ENCODE assay signal across 5 mouse cellular contexts in genomic region chr10:23665916-23666315, GRCm38 (mm10).
DNase-seq lines count a peak whose midpoint lies in the region.
"Not testable (repeated sequence)": the region's sequence is repeated elsewhere in the genome, so short reads cannot be mapped to it uniquely, and the experiment has no call there.

No protein-coding gene starts in this region.

- not testable (repeated sequence) for H3K4me3 ChIP-seq in limb, embryonic 10.5 days

- H3K36me3 ChIP-seq in limb, embryonic 10.5 days, result not testable (repeated sequence)

- H3K27me3 ChIP-seq in limb, embryonic 10.5 days (ENCODE audit: low read depth, poor library complexity, severe bottlenecking), result not testable (repeated sequence)

- intact Hi-C loops in heart, postnatal 14 days (cut with DNase I), result not testable (repeated sequence)

- H3K4me1 ChIP-seq in limb, embryonic 10.5 days, result not testable (repeated sequence)

- H3K9me3 ChIP-seq in limb, embryonic 10.5 days (replicated peaks), result not testable (repeated sequence)

- H3K27ac ChIP-seq in limb, embryonic 10.5 days, result 0 out of 2 replicates have a peak overlapping the region, but pooled peaks have one; percentile 30

- peak; percentile 87 for DNase-seq in A20 (ENCODE audit: low read depth, low spot score)
- DNase-seq in adrenal gland, postnatal 14 days, result peak; percentile 11
- peak; percentile 80 for DNase-seq in heart, adult 11 months
- peak; percentile 11 to 16 for DNase-seq in heart, postnatal 14 days
- not testable (repeated sequence) for DNase-seq in limb, embryonic 10.5 days (ENCODE audit: low spot score)

- WGBS in limb, embryonic 10.5 days, result 92% methylated on average over 8 of the region's 8 CpGs
